Mouse (Mus musculus): ENCODE measurements around the gene Adamts9. TPM values are rescaled to one million over a fixed set of nuclear protein-coding genes. Genes with fewer than 3 reads are reported as not detected.

Adamts9 gene
- polyA plus RNA-seq, 1 experiment from 2014 or later: 2.6 TPM

DNA sequence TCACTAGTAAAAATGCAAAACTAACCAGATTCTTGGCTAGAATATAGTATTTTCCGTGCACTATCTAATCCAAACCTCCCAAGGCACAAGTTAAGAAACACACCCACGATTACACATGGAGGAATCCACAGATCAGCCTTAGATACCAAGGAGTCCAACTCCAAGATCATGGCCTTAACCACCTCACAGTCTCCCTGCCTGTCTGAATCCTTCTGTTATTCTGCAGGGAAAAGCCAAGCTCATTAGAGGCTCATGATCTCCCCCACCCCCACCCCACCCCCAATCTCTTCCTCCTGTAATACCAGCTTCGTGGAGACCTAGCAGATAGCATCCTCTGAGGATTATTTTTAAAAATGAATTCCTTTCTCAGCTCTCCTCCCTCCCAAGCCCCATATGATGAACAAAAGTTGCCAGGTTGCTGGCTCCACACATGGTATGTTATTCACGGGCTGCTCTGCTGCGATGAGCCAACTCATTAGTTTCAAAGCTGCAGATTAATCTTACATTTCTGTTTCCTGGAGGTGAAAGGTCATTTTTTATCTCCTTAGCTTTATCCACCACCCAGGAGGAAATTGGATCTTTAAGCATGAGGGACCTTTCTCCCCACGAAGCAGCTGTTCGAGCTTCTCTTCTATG, 215.8 kb downstream of the Adamts9 start:
- WGBS: 17% methylated on average over 7 of the region's 7 CpGs
- H3K9me3 ChIP-seq: no peaks in the 10 kb centered on the region
- H3K27me3 ChIP-seq (ENCODE audit: poor library complexity, severe bottlenecking): no peaks in the 10 kb centered on the region; the same call in 1 of the 2 replicates
- no peak for DNase-seq (ENCODE audit: extremely low spot score, low spot score)
- H3K27ac ChIP-seq: no peak overlapping the region
- H3K36me3 ChIP-seq (replicated peaks): no peaks in the 10 kb centered on the region
- no peak overlapping the region for H3K4me3 ChIP-seq
- H3K4me1 ChIP-seq: peaks cover 32% of the 10 kb centered on the region

DNA sequence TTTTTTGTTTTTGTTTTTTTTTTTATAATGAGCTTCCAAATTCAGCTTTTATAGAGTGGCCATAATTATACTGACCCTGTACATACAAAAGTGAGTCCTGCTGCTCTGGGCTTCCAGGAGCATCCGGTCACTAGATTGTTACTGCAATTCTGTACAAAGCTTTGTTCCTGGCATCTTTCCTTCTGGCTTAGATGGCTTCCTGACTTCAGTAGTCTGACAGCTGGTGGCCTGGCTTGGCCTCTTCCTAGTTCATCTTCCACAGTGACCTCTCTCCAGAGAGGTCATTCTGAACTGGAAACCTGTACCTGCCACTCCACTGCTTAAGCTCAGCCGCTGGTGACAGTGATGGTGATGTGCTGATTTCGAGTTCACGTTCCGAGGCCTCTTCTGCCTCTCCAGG, 217.2 kb downstream of the Adamts9 start:
- no peaks in the 10 kb centered on the region for H3K9me3 ChIP-seq
- no peaks in the 10 kb centered on the region; the same call in 1 of the 2 replicates for H3K27me3 ChIP-seq (ENCODE audit: poor library complexity, severe bottlenecking)
- DNase-seq (ENCODE audit: extremely low spot score, low spot score): no peak
- H3K36me3 ChIP-seq (replicated peaks): no peaks in the 10 kb centered on the region
- no peak overlapping the region for H3K4me3 ChIP-seq
- peaks cover 32% of the 10 kb centered on the region for H3K4me1 ChIP-seq
- 85% methylated on average over 5 of the region's 5 CpGs for WGBS
- H3K27ac ChIP-seq: no peak overlapping the region

DNA sequence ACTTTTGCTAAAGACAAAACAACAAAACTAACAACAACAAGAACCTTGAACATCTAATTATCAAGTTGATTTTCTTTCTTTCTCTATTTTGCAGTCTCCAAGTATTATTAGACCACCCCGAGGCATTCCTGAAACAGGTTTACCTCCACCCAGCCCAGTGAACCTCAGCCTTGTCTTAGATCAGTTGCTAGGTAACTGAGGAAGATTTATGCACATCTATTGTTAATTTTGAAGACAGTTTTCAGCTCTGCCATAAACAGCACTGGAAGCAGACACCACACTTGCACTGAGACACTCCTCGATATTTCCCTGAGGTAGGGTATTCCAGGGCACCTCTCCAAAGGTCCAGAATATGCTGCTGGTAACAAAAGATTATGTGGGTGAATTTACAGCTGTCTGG, 218.9 kb downstream of the Adamts9 start:
- no peak for DNase-seq (ENCODE audit: extremely low spot score, low spot score)
- no peak overlapping the region for H3K27ac ChIP-seq
- H3K27me3 ChIP-seq (ENCODE audit: poor library complexity, severe bottlenecking): no peaks in the 10 kb centered on the region; the same call in 1 of the 2 replicates
- no peak overlapping the region for H3K4me3 ChIP-seq
- WGBS: 79% methylated on average over 2 of the region's 2 CpGs
- H3K36me3 ChIP-seq (replicated peaks): no peaks in the 10 kb centered on the region
- H3K4me1 ChIP-seq: peaks cover 32% of the 10 kb centered on the region
- H3K9me3 ChIP-seq: no peaks in the 10 kb centered on the region

Other genes starting within 250 kb of the Adamts9 start
- 2.3 and 2.6 TPM in 2 replicates for gene Prickle2, start 237.3 kb downstream of the Adamts9 start, polyA plus RNA-seq (2016; fragmentation: Nextera tagmentation; extraction: Ambion mirVana)
- gene A730049H05Rik, start 127.0 kb downstream of the Adamts9 start, polyA plus RNA-seq (2016; fragmentation: Nextera tagmentation; extraction: Ambion mirVana): 0.99 and 2.3 TPM in 2 replicates
- 0.04 TPM in 1 of 2 replicates, not detected in the other for gene Gm15737, start 74.1 kb downstream of the Adamts9 start, polyA plus RNA-seq (2016; fragmentation: Nextera tagmentation; extraction: Ambion mirVana)

Measured in forebrain, embryonic 10.5 days (tissue).